Mouse (Mus musculus) T-cell, adult 2 months (primary cell): ENCODE results near the gene Bclaf3.
"Not testable (repeated sequence)": the region's sequence is repeated elsewhere in the genome, so short reads cannot be mapped to it uniquely, and the experiment has no call there.

Experiments used
- DNase-seq: peaks from one replicate; pipeline ENCODE4 v3.0.0; 2022; ENCODE audit warnings: low spot score

Bclaf3 gene

DNA sequence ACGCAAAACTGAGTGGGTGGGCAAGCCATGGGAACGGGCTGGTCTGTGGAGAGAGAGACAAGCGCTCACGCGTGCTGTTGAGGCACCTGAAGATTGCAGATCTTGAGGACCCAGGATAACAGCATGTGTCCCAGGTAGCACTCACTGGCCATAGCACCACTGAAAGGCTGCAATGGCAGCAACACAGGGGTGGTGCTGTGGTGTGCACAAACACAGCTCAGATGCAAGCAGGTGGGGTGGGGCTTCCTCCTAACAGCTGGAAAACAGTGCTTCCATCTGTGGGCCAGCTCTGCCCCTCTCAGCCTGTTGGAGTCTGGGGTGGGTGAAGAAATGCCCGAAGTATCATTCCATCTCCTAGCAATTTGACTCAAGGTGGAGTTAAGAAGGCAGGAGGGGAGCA lies at the start of gene Bclaf3:
Bclaf3 (plus strand) TSS at position 301 of the 400 bp plus-strand sequence.
- no peak for DNase-seq

DNA sequence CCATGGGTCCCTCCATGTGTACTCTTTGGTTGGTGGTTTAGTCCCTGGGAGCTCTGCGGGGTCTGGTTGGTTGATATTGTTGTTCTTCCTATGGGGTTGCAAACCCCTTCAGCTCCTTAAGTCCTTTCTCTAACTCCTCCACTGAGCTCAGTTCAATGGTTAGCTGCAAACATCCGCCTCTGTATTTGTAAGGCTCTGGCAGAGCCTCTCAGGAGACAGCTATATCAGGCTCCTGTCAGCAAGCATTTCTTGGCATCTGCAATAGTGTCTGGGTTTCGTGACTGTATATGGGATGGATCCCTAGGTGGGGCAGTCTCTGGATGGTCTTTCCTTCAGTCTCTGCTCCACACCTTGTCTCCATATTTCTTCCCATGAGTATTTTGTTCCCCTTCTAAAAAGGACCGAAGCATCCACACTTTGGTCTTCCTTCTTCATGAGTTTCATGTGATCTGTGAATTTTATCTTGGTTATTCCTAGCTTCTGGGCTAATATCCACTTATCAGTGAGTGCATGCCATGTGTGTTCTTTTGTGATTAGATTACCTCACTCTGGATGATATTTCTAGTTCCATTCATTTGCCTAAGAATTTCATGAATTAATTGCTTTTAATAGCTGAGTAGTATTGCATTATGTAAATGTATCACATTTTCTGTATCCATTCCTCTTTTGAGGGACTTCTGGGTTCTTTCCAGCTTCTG lies 48.1 kb upstream of the Bclaf3 start:
- DNase-seq: not testable (repeated sequence)

DNA sequence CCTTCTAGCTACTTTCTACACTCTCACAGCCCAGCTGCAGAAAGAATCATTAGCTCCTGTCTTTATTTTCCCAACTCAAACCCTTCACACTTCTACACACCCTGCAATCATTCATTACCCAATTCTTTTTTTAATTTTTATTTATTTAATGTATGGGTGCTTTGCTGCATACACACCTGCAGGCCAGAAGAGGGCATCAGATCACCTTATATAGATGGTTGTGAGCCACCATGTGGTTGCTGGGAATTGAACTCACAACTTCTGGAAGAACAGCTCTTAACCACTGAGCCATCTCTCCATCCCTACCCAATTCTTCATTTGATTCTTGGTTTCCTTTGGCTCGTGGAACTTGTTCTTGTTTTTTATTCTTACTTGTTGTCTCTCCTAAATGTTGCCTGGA lies 42.2 kb upstream of the Bclaf3 start:
- no peak for DNase-seq

DNA sequence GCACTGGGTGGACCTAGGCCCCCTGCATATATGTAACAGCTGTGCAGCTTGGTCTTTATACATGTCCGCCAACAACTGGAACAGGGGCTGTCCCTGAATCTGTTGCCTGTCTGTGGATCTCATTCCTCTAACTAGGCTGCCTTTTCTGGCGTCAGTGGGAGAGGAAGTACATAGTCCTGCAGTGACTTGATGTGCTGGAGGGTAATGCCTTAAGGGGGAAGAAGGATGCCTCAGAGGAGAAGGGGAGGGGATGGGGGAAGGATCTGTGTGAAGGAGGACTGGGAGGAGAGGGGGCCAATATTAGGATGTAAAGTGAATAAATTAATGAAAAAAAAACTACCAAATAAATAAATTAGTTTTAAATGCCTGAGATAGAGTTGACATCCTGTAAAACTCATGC lies 23.3 kb upstream of the Bclaf3 start:
- DNase-seq: no peak

DNA sequence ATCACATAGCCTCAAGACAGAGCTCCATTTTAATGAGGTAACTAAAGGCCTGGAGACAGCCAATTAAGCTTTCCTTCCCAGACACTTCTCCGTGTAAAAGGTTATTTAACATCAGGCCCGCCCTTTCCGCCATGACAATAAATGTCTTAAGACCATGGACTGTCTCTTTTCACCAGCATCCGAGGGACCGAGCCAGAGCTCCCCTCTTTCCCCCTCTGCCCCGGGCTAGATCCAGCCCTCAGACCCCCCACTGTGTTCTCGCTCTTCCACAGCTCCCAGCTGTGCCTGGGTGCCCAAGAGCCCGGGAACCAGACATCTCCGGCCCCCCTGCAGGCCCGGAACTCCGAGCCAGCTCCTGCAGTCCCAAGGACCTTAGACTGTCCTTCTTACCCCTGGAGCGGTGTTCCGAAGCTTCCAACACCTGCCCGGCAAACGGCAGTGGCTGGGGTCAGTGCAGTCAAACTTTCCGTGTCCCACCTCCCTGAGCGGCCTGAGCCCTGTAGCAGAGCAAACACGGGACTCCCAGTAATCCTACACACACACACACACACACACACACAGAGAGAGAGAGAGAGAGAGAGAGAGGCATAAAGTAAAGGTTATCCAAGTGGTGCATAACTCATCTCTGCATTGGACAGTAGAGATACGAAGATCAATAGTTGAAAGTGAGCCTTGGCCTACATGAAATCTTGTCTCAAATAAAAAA lies 18.0 kb upstream of the Bclaf3 start:
- no peak for DNase-seq

DNA sequence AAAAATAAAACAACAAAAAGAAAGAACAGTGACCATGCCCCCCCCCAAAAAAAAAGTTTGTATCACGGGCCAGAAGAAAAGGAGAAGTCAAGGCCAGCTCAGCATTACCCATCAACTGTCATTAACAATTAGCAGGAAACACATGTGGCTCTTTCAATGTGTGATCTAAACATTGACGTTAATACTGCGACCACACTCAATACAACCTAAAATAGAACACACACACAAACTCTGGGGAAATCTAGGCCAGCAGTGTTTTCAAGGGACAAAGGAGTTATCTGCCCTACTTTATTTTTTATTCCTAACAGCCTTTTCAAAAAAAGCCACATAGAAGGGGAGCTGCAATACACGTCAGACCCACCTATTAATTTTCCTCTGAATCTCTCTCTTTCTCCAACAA lies 17.4 kb upstream of the Bclaf3 start:
- DNase-seq: no peak

DNA sequence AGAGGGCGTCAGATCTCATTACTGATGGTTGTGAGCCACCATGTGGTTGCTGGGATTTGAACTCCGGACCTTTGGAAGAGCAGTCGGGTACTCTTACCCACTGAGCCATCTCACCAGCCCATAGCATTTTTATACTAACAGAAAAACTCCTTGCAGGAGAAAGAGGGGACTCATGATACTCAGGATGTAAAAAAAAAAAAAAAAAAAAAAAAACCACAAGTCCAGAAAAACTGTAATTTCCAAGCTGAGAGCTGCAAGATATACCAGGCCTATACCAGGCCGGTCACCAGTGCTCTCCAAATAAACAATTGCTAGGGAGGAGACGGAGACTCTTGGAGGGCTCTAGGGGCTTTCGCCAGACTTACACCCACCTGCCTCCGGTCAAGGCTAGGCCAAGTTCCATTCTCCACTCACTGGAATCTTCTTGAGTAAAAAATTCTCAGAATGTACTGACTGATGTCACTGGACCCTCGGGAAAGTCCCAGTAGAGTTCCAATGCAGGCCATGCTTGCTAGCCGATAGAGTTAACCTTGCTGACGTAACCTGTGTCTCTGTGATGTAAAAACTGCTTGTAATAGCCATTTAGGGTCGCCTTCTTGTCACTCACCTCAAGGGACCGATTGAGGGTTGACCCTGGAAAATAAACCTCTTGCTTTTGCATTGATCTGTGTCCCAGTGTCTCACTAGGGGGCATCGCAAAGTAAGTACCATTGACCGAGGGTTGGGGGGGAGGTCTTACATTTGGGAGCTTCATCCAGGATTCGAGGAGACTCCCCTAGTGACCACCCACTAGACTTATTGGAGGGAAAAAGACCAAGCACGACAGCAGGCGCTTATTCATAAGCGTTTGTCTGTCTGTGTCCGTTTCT lies 16.4 kb upstream of the Bclaf3 start:
- DNase-seq: no peak

DNA sequence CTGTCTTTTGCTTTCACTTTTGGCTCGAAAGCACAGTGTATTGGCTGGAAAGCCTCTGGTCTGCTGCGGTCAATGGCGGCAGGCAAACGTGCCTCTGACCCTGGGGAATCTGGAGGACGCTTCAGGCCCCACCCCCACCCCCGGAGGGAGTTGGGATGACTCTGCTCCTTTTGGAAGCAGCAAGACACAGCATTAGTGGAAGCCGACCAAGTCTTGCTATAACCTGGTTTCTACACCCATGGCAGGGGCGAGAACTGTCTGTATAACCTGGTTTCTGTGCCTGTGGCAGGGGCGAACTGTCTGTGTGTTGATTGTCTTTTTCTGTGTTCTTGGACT lies 15.8 kb upstream of the Bclaf3 start:
- no peak for DNase-seq

DNA sequence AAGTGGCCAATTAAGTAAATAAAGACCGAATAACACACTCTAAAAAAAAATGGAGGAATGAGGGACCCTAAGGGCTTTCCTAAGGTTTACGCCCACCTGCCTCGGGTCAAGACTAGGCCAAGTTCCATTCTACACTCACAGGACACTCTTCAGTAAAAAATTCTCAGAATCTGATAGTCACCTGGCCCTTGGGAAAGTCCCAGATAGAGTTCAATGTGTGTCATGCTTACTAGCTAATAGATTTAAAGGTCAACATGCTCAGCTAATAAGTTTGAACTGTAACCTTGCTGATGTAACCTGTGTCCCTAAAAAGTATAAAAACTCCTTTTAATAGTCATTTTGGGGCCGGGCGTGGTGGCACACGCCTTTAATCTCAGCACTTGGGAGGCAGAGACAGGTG lies 10.9 kb upstream of the Bclaf3 start:
- DNase-seq: no peak

DNA sequence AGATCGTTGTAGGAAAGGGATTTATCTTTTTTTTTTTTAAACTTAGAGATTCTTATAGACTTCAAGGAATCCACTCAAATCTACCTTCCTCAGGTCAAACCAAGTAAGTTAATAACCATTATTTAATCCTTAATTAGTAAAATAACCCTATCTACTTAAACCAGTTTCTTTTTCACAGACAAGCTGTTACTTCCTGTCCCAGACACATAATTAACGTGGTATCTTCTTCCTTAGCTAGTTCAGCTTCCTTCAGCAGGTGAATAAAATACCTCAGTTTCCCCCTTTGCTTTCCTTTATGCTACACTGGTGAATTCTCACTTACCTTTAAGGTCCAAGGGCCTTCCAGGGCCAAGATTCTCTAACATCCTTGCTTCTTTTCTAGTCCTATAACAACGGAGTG lies 4.7 kb upstream of the Bclaf3 start:
- no peak for DNase-seq

DNA sequence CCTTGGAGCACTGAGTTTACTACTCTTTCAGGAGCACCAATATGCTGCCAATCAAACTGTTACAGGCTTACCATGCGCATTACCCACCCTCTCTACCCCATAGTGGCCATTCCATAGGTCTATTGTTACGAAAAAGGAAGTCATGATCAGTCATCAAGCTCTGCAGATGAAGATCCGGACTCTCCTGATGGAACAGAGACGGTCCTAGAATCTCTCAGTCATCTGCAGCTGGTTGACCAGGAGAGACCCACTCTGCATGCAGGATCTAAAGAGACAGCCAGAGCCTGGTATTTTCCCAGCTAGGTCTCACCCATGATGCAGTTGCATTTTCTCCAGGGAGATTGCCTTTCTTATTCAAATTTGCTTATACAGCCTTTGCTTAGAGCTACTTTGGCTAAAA lies 3.8 kb upstream of the Bclaf3 start:
- no peak for DNase-seq

DNA sequence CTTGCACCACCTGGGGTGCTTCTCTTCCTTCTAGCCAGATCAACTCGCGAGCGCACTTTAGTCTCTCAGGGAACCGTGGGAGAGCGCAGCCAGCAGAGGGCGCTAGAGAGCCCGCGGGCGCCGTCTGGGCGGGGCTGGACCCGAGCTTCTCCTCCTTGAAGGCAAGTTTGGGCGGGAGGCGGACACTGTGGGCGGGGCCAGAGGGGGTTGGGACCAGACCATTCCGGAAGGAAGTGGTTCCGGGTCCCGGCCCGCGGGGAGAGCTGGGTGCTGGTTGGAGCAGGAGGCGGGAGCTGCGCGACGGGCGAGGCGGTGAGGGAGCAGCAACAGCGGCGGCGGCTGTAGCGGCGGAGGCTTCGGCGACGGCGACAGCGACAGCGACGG lies 5.9 kb downstream of the Bclaf3 start:
- peak; percentile 98 for DNase-seq

DNA sequence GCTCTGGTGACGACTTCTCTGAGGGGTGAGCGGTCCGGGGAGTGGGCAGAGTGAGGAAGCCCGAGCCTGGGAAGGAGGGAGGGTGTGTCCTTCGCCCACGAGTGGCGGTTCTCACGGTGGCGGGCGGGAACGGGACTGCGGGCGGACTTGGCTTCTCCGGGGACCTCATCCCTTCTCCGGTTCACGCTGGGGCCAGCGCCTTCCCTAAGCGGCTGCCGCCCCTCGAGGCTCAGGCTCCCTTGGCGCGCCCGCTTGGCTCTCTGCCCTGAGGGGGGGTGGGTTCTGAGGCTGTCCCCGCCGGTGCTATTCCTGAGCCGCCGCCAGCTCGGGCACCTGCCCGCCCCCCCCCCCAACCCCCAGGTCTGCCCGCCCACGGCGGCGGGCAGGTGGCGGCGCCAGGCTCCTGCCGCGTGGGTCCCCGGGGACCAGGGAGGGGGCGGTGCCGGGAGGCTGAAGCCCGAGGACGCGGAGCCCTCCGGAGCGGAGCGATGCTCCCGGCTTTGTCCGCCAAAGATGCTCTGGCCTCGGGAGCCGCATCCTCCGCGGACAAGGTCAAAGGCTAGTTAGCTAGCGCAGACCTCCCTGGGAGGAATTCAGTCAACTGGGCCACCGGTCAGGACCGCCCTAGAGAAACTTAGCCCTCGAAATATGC lies 6.4 kb downstream of the Bclaf3 start:
- no peak for DNase-seq

DNA sequence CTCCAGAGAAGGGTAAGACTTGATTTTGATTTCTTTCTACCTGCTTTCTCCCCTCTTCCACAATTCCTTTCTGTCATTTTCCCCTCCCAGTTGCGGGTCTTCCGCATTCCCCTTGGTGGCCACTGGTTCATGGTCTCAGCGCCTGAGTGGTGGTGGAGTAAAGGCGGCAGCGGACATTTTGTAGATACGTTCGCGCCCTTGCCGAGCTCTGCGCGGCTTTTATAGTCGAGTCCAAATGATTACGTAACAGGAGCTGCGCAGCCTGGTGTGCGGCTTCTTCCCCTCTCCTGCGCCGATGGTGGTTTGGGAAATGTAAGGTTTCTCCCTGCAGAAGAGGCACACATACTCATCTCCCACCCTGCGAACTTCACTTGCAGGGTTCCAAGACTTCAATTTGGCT lies 15.4 kb downstream of the Bclaf3 start:
- no peak for DNase-seq

DNA sequence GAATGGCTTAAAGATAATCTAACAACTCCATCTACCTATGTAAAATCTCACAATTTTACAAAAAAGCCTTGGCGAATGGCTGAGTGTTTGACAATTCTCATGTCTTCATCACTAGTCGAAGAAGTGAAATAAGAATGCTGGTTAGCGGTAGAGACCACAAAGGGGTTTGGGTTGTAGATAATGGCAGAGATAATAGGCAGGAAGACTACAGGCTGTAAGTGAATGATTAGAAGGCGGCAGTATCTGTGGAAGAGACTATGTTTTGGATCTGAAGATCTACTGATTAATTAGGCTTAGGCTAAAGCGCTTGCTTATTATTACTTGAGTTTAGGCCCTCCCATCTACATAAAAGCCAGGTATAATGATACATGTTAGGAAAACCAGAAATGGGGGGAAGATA lies 20.6 kb downstream of the Bclaf3 start:
- DNase-seq: no peak

DNA sequence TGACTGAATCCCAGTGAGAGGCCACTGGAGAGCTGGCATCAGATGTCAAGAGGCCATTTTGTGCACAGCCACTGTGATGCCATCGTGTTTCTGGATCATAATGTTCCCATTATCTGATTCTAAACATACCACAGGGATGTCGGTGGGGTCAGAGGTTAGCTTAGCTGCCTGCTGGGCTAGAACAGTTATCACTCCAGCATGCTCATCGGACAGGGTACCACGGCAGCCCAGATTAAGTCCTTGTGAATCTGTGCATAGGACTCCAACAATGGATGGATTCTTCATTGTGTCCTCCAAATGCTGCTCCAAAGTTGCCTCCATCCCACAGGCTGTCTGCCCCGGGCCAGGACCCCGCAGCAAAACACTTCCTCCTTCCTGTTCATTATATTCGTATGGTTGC lies 58.2 kb downstream of the Bclaf3 start:
- not testable (repeated sequence) for DNase-seq

DNA sequence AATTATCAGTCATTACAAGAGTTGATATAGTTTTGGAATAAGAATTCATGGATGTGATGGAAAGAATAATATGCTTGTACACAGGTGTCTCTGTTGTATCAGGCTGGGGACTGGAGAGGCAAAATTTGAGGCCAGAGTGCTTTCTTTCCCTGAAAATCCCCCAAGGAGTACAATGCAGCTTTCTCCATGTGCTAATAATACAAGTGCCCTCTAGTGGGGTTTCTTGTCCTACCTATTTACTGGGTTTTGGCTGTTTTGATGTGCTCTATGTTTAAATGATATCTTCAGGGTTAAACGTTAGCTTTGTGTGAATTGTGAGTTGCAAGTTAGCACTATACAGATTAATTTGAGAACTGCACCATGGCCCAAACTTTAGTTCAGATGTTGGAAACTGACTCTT lies 65.1 kb downstream of the Bclaf3 start:
- DNase-seq: no peak

DNA sequence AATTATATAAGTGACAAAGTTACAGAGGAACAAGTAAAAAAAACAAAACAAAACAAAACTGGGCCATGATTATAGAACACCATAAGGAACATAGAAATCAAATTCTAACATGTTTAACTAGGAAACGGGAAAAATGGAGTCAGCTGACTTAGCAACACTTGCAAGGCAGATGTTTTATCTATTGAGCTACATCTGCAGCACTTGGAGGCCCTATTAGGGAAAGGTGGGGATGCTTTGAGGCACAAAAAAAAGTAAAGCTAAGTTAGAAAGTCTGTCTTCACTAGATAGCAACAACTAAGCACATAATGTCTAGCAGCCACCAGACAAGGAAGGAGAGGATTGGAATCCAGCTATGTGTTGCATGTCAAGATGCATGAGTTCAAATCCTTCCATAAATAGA lies 71.0 kb downstream of the Bclaf3 start:
- no peak for DNase-seq

DNA sequence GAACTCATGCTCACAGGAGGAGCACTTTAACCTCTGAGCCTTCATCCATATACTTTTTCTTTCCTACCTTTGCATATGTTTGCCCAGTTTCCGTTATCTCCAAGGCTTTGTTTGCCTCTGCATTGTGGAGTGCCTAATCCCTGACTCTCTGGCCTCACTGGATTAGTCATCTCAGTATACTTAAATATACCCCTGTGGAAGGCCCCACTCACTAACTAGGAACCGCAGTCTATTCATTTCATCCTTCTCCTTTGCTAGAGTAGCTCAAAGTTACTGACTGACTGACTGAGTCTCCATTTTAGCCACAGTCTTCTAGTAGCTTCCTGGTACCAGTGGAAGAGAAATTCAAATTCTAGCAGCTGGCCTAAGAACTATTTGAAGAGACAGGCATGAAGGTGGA lies 78.3 kb downstream of the Bclaf3 start:
- no peak for DNase-seq

DNA sequence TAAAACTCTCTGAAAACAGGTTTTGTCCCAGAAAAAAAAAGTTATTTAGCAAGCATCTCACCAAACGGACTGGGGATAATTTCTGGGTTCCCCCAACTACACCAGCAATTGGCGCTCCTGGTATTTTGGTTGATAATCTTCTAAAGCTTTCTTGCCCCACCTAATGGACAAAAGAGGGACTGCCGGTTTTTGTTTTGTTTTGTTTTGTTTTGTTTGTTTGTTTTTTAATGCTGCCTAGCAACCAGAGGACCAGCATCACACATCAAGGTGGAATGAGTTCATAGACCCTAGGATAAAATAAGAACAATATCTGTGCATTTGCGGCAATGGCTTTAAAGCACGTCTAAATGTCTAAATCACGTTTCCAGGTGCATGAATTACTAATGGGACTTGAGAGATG lies 80.4 kb downstream of the Bclaf3 start:
- DNase-seq: peak; percentile 37

DNA sequence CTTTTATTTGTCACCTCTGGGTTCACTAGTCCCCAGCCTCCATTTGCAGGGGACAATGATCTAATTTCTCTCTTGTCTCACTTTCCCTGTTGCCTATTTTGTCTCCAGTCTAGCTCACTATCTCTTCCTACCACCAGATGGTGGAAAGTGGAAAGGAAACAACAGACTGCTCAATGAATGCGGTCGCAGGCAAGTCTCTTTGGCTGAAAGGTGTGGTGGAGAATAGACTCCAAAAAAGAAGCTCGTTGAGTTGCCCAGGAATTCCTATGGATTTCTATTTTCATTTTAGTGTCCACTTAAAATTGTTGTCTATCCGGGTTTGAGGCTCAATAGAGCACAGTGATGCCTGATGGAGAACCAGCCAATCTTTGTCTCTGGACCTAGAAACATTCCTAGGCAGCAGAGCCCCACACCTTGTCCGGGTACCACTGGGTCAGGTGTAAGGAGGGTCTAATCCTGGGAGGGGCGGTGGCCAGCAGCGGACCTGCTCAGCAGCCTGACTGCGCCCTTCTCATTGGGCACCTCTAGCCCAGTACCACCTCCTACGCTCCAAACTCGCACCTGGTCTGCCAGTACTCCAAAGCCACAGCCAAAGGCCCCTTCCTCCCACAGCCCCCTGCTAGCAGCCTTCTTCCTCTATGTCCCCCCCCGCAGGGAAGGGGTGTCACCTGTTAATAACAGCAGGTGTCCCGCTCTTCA lies 99.9 kb downstream of the Bclaf3 start:
- peak; percentile 48 for DNase-seq
